Mouse (Mus musculus): ENCODE results near the gene Ankrd13a. TPM values are rescaled to one million over a fixed set of nuclear protein-coding genes. Genes with fewer than 3 reads are reported as not detected.

Ankrd13a gene
- polyA plus RNA-seq (2015; fragmentation: Nextera tagmentation; extraction: Ambion mirVana) = 59.7 and 61.9 TPM in 2 replicates

DNA sequence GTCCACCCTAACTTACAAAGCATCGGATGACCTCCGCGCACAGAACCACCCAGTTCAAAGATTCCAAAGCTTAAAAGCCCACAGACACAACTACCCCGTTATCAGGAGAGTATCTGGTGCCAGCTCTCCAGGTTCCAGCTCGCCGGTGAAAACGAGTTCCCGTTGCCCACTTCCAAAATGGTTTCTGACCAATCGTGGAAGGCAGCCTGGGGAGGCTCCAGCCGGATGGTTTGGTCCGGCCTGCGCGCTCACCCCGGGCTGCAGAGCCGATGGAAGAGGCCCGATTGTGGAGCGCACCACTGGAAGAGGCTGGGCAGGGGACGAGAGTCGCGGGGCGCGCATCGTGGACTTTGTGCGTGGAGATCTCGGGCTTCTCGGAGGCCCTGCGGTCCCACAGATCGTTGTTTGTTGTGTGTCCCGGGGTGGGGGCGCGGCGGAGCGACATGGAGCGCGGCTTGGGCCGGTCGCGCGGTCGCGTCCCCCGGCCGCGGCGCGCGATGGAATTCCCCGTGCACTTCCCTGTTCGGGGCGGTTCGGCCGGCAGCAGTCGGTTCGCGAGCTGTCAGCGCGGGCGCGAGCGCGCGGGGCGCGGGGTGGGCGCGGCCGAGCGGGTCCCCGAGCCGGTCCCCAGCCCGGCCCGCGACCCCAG is at the start of gene Ankrd13a:
Ankrd13a (plus strand) TSS at position 275 of the 649 bp plus-strand sequence.
- Histone ChIP-seq H3K9ac (ENCODE audit: low read depth, low read length) (peak within 1 kb of the TSS; percentile 94), H3K36me3 (ENCODE audit: control insufficient read depth, insufficient read depth) (no peaks in the 10 kb centered on the region), H3K27ac (ENCODE audit: low read depth, low read length) (peak within 1 kb of the TSS; percentile 85), H3K9me3 (ENCODE audit: control insufficient read depth) (no peaks in the 10 kb centered on the region), H3K27me3 (replicated peaks; ENCODE audit: control insufficient read depth, insufficient read depth, low read length) (no peaks in the 10 kb centered on the region), H3K4me1 (replicated peaks; ENCODE audit: control insufficient read depth, insufficient read depth, low read length) (no peaks in the 10 kb centered on the region), H3K4me2 (replicated peaks; ENCODE audit: low read depth) (peak within 1 kb of the TSS; percentile 78), H3K4me3 (ENCODE audit: low read depth, low read length) (peak within 1 kb of the TSS; percentile 100)
- WGBS = 0% methylated on average over 50 of the region's 73 CpGs
- no peak for TF ChIP-seq CTCF (IDR thresholded peaks at IDR 0.05; ENCODE audit: low read depth)
- peak; percentile 84 for ATAC-seq

DNA sequence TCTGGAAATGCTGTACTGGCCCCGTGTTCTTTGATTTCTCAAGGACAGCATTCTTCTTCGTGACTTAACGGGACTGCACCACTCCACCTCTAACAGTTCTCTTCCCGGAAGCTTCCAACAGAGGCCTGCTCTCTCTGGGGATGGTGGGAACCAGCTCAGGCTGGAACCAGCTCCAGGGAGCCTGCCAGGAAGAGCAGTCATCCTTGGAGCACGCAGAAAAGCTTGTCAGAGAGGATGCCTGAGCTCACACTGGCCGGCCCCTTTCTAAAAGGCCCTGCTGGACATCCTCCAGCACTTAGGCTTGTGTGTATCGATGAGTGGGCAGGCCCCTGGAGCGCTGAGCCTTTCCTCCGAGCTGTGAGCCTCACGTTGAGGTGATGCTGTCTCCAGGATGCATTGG is 46.3 kb upstream of the Ankrd13a start:
- H3K36me3 ChIP-seq (ENCODE audit: control insufficient read depth, insufficient read depth) = peaks cover 62% of the 10 kb centered on the region
- no peaks in the 10 kb centered on the region for H3K27me3 ChIP-seq (replicated peaks; ENCODE audit: control insufficient read depth, insufficient read depth, low read length)
- ATAC-seq = no peak
- no peak for TF ChIP-seq CTCF (IDR thresholded peaks at IDR 0.05; ENCODE audit: low read depth)
- WGBS = 88% methylated on average over 10 of the region's 10 CpGs
- H3K9me3 ChIP-seq (ENCODE audit: control insufficient read depth) = no peaks in the 10 kb centered on the region
- H3K9ac ChIP-seq (ENCODE audit: low read depth, low read length) = no peak overlapping the region
- no peaks in the 10 kb centered on the region for H3K4me1 ChIP-seq (replicated peaks; ENCODE audit: control insufficient read depth, insufficient read depth, low read length)
- no peak overlapping the region for H3K4me2 ChIP-seq (replicated peaks; ENCODE audit: low read depth)
- no peak overlapping the region for H3K27ac ChIP-seq (ENCODE audit: low read depth, low read length)
- no peak overlapping the region for H3K4me3 ChIP-seq (ENCODE audit: low read depth, low read length)

DNA sequence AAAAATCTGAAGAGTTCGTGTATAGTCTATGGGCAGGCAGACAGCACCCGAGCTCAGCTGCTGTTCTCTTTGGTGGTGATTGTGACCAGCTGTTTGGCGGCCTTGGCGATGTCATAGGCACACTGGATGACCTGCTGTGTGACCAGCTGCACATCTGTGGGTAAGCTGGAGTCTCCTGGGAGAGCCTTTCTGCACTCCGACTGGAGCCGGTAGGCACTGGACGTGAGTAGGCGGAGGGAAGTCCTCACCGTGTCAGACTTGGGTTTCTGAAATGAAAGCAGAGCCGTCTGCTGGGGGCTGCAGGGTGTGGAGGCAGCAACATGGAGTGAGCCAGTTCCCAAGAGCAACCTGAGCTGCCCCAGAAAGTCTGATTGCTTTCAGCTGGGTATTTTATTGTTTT is 44.3 kb upstream of the Ankrd13a start:
- Histone ChIP-seq H3K9me3 (ENCODE audit: control insufficient read depth) (no peaks in the 10 kb centered on the region), H3K4me3 (ENCODE audit: low read depth, low read length) (no peak overlapping the region), H3K36me3 (ENCODE audit: control insufficient read depth, insufficient read depth) (peaks cover 80% of the 10 kb centered on the region), H3K27ac (ENCODE audit: low read depth, low read length) (no peak overlapping the region), H3K4me1 (replicated peaks; ENCODE audit: control insufficient read depth, insufficient read depth, low read length) (no peaks in the 10 kb centered on the region), H3K4me2 (replicated peaks; ENCODE audit: low read depth) (no peak overlapping the region), H3K27me3 (replicated peaks; ENCODE audit: control insufficient read depth, insufficient read depth, low read length) (no peaks in the 10 kb centered on the region), H3K9ac (ENCODE audit: low read depth, low read length) (no peak overlapping the region)
- TF ChIP-seq CTCF (IDR thresholded peaks at IDR 0.05; ENCODE audit: low read depth) = no peak
- no peak for ATAC-seq
- WGBS = 76% methylated on average over 10 of the region's 10 CpGs

DNA sequence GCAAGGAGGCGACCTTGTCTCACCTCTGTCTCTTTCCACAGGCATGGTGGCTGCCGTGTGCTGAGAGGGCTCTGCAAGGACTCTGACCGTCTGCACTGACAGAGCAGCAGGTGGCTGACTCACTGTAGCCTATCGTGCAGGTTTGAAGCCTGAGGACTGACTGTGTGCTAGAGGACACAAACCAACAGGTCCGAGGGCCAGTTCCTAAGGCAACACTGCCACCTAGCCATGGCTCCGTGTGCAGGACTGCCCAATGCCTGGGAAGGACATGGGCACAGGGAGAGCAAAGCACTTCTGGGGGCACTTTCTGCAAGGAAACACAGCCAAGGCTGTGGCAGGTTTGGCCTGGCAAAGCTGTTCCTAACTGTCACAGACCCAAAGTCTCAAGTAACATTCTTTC is 43.0 kb upstream of the Ankrd13a start:
- H3K36me3 ChIP-seq (ENCODE audit: control insufficient read depth, insufficient read depth) = peaks cover 88% of the 10 kb centered on the region
- H3K27ac ChIP-seq (ENCODE audit: low read depth, low read length) = no peak overlapping the region
- no peak overlapping the region for H3K4me3 ChIP-seq (ENCODE audit: low read depth, low read length)
- no peak for ATAC-seq
- H3K4me1 ChIP-seq (replicated peaks; ENCODE audit: control insufficient read depth, insufficient read depth, low read length) = no peaks in the 10 kb centered on the region
- no peak overlapping the region for H3K9ac ChIP-seq (ENCODE audit: low read depth, low read length)
- H3K4me2 ChIP-seq (replicated peaks; ENCODE audit: low read depth) = no peak overlapping the region
- 73% methylated on average over 6 of the region's 6 CpGs for WGBS
- no peaks in the 10 kb centered on the region for H3K27me3 ChIP-seq (replicated peaks; ENCODE audit: control insufficient read depth, insufficient read depth, low read length)
- H3K9me3 ChIP-seq (ENCODE audit: control insufficient read depth) = no peaks in the 10 kb centered on the region
- peak; percentile 49 for TF ChIP-seq CTCF (IDR thresholded peaks at IDR 0.05; ENCODE audit: low read depth)

DNA sequence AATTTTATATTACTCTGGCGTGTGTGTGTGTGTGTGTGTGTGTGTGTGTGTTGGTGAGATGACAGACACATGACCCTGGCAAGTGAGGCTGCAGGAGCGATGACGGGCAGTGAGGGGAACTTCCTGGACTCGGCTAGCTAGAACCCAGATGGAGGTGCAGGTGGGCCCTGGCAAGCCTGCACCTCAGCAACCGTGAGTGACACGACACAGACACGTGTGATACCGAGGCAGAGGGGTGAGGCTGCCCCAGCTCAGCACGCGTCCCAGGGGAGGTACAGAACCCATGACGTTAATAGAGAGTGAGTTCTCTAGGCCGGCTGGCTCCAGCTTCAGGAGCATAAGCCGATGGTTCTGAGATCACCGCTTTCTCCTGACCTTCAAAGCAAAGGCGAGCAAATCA is 42.5 kb upstream of the Ankrd13a start:
- 92% methylated on average over 15 of the region's 15 CpGs for WGBS
- TF ChIP-seq CTCF (IDR thresholded peaks at IDR 0.05; ENCODE audit: low read depth) = no peak
- no peak for ATAC-seq
- Histone ChIP-seq H3K4me3 (ENCODE audit: low read depth, low read length) (no peak overlapping the region), H3K36me3 (ENCODE audit: control insufficient read depth, insufficient read depth) (peaks cover 92% of the 10 kb centered on the region), H3K9me3 (ENCODE audit: control insufficient read depth) (no peaks in the 10 kb centered on the region), H3K4me1 (replicated peaks; ENCODE audit: control insufficient read depth, insufficient read depth, low read length) (no peaks in the 10 kb centered on the region), H3K27me3 (replicated peaks; ENCODE audit: control insufficient read depth, insufficient read depth, low read length) (no peaks in the 10 kb centered on the region), H3K4me2 (replicated peaks; ENCODE audit: low read depth) (no peak overlapping the region), H3K27ac (ENCODE audit: low read depth, low read length) (no peak overlapping the region), H3K9ac (ENCODE audit: low read depth, low read length) (no peak overlapping the region)

GRCm38 (mm10) chr5:114733606-114734005 is 40.9 kb upstream of the Ankrd13a start:
- ATAC-seq = no peak
- no peak overlapping the region for H3K4me3 ChIP-seq (ENCODE audit: low read depth, low read length)
- 91% methylated on average over 15 of the region's 15 CpGs for WGBS
- no peaks in the 10 kb centered on the region for H3K9me3 ChIP-seq (ENCODE audit: control insufficient read depth)
- H3K9ac ChIP-seq (ENCODE audit: low read depth, low read length) = no peak overlapping the region
- H3K27me3 ChIP-seq (replicated peaks; ENCODE audit: control insufficient read depth, insufficient read depth, low read length) = no peaks in the 10 kb centered on the region
- H3K4me2 ChIP-seq (replicated peaks; ENCODE audit: low read depth) = no peak overlapping the region
- H3K4me1 ChIP-seq (replicated peaks; ENCODE audit: control insufficient read depth, insufficient read depth, low read length) = no peaks in the 10 kb centered on the region
- peaks cover 94% of the 10 kb centered on the region for H3K36me3 ChIP-seq (ENCODE audit: control insufficient read depth, insufficient read depth)
- no peak for TF ChIP-seq CTCF (IDR thresholded peaks at IDR 0.05; ENCODE audit: low read depth)
- no peak overlapping the region for H3K27ac ChIP-seq (ENCODE audit: low read depth, low read length)

Data from intestine, postnatal 0 days (tissue).